Mouse (Mus musculus): ENCODE data around the gene Oaz2. TPM values are rescaled to one million over a fixed set of nuclear protein-coding genes. Genes with fewer than 3 reads are reported as not detected.

Oaz2 gene
- total RNA-seq, 2 experiments from 2014 or later = 265 to 267 TPM

Other genes with a start within 250 kb of the Oaz2 start
- gene Slc51b, start 245.0 kb upstream of the Oaz2 start, total RNA-seq (2021) = not detected
- 1 to 10 TPM; 6.9 to 7.1 TPM for gene Mtfmt, start 232.2 kb upstream of the Oaz2 start, total RNA-seq (2021)
- 10 to 100 TPM; 14.7 to 16.0 TPM for gene Spg21, start 207.1 kb upstream of the Oaz2 start, total RNA-seq (2021)
- not detected for gene Ankdd1a, start 147.8 kb upstream of the Oaz2 start, total RNA-seq (2021)
- gene Plekho2, start 88.0 kb upstream of the Oaz2 start, total RNA-seq (2021) = 10 to 100 TPM; 14.6 TPM
- 1 to 10 TPM in 1 of 2 experiments, under 1 TPM in 1; 0.79 to 1.3 TPM for gene Pif1, start 80.8 kb upstream of the Oaz2 start, total RNA-seq (2021)
- gene Rbpms2, start 38.4 kb upstream of the Oaz2 start, total RNA-seq (2021) = 10 to 100 TPM; 39.1 to 40.7 TPM
- 10 to 100 TPM; 27.5 to 28.3 TPM for gene Zfp609, start 159.6 kb downstream of the Oaz2 start, total RNA-seq (2021)
- 1 to 10 TPM; 3.8 to 8.1 TPM for gene Pclaf, start 222.2 kb downstream of the Oaz2 start, total RNA-seq (2021)
- 10 to 100 TPM; 18.9 to 19.0 TPM for gene Trip4, start 240.8 kb downstream of the Oaz2 start, total RNA-seq (2021)
- 10 to 100 TPM; 12.4 to 13.7 TPM for gene Csnk1g1, start 240.9 kb downstream of the Oaz2 start, total RNA-seq (2021)

Data from heart, postnatal 14 days (tissue).